Mouse (Mus musculus): ENCODE data around the gene Runx2. TPM values are rescaled to one million over a fixed set of nuclear protein-coding genes. Genes with fewer than 3 reads are reported as not detected.

Runx2 gene
- polyA plus RNA-seq, 1 experiment from 2014 or later = 1.0 TPM

DNA sequence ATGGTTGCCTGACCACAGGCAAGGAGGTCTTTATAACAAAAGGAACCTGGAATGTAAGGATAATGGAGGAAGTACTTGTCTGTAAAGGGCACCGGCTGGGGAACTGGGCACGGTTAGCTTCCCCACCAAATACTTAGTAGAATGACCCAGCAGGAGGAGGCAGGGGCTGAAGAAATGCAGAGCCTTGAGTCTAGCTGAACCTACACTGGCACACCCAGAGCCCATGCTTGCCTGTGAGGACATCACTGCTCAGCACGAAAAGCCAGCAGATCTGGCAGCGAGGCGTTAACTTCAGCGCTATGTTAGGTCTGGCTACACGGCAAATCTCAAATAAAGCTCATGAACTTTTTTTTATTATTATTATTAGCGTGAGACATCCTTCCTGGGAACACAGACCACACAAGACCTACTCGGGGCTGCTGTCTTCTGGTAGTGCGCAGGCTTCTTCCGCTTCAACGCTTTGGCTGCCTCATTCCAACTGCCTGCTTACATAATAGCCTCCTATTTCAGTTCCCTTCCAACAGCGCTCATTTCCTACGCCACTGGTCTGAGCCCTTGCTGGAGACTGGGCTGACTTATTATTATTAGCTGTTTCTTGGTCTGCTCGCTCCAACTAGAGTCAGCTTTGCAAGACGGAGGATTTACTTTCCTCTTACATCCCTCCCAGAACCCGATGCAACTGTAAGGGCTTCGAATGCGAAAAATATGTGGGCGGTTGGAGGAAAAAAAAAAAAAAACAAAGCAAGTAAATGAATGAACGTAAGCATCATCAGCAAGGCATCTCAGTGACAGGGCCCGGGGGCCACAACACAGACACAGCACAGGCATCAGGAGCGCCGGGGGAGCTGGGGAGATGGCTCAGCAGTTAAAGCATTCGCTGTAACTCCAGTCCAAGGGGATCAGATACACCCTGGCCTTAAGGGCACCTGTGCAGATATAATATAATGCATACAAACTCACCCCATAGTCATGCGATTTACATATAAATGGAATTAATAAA, 200.6 kb downstream of the Runx2 start:
- ATAC-seq = no peak
- 73% methylated on average over 26 of the region's 26 CpGs for WGBS
- TF ChIP-seq CTCF (IDR thresholded peaks at IDR 0.05; ENCODE audit: low read depth) = no peak
- H3K27ac ChIP-seq (ENCODE audit: low read depth, low read length) = no peak overlapping the region
- H3K9me3 ChIP-seq (ENCODE audit: control insufficient read depth) = no peaks in the 10 kb centered on the region
- no peaks in the 10 kb centered on the region; the same call in 1 of the 2 replicates for H3K27me3 ChIP-seq (replicated peaks; ENCODE audit: control insufficient read depth, insufficient read depth, low read length)
- no peak overlapping the region for H3K4me3 ChIP-seq (ENCODE audit: low read depth, low read length)
- no peak overlapping the region for H3K9ac ChIP-seq (ENCODE audit: low read depth, low read length)
- no peaks in the 10 kb centered on the region for H3K36me3 ChIP-seq (ENCODE audit: control insufficient read depth, insufficient read depth)
- no peak overlapping the region for H3K4me2 ChIP-seq (replicated peaks; ENCODE audit: low read depth)
- no peaks in the 10 kb centered on the region for H3K4me1 ChIP-seq (replicated peaks; ENCODE audit: control insufficient read depth, insufficient read depth, low read length)

DNA sequence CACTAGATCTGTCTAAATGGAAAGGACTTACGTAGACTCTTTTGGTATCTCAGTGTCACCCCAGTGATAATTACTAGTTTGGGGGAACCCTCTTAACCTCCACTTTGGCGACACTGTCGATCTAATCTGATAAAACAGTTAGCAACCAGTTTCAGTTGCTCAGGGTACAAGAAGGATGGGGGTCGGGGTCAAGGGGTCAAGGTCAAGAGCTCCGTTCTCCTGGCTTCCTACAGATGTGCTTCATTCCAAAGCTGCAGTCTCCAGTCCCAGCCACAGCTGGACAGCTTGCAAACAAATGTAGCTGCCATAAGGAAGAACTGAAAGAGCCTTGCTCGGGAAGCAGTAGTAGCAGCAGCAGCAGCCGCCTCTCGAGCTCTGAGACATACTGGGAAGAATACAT, 202.0 kb downstream of the Runx2 start:
- TF ChIP-seq CTCF (IDR thresholded peaks at IDR 0.05; ENCODE audit: low read depth) = no peak
- H3K4me1 ChIP-seq (replicated peaks; ENCODE audit: control insufficient read depth, insufficient read depth, low read length) = no peaks in the 10 kb centered on the region
- H3K27me3 ChIP-seq (replicated peaks; ENCODE audit: control insufficient read depth, insufficient read depth, low read length) = no peaks in the 10 kb centered on the region; the same call in 1 of the 2 replicates
- 50% methylated on average over 8 of the region's 8 CpGs for WGBS
- H3K9ac ChIP-seq (ENCODE audit: low read depth, low read length) = no peak overlapping the region
- H3K27ac ChIP-seq (ENCODE audit: low read depth, low read length) = no peak overlapping the region
- H3K4me2 ChIP-seq (replicated peaks; ENCODE audit: low read depth) = no peak overlapping the region
- H3K9me3 ChIP-seq (ENCODE audit: control insufficient read depth) = no peaks in the 10 kb centered on the region
- no peak overlapping the region for H3K4me3 ChIP-seq (ENCODE audit: low read depth, low read length)
- no peaks in the 10 kb centered on the region for H3K36me3 ChIP-seq (ENCODE audit: control insufficient read depth, insufficient read depth)
- ATAC-seq = no peak

DNA sequence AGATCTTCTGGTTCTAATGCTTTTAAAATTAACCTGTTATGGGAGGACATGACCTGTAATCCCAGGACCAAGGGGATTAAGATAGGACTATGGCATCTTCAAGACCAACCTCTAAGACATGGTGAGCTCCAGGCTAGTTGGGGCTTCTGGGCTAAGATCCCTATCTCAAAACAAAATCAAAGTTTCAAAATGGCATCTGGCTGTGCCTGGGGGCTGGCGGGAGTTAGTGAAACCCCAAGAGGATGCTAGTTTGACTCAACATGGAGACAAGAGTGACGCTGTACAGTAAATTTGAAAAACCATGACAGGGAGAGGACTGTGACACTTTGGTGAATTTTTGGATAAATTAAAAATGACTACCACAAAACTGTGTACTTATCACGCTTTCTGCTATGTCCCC, 202.6 kb downstream of the Runx2 start:
- 96% methylated on average over 3 of the region's 3 CpGs for WGBS
- H3K36me3 ChIP-seq (ENCODE audit: control insufficient read depth, insufficient read depth) = no peaks in the 10 kb centered on the region
- H3K27ac ChIP-seq (ENCODE audit: low read depth, low read length) = no peak overlapping the region
- no peak overlapping the region for H3K4me3 ChIP-seq (ENCODE audit: low read depth, low read length)
- no peaks in the 10 kb centered on the region for H3K4me1 ChIP-seq (replicated peaks; ENCODE audit: control insufficient read depth, insufficient read depth, low read length)
- H3K9me3 ChIP-seq (ENCODE audit: control insufficient read depth) = no peaks in the 10 kb centered on the region
- no peak for TF ChIP-seq CTCF (IDR thresholded peaks at IDR 0.05; ENCODE audit: low read depth)
- H3K4me2 ChIP-seq (replicated peaks; ENCODE audit: low read depth) = no peak overlapping the region
- no peaks in the 10 kb centered on the region; the same call in 1 of the 2 replicates for H3K27me3 ChIP-seq (replicated peaks; ENCODE audit: control insufficient read depth, insufficient read depth, low read length)
- no peak for ATAC-seq
- H3K9ac ChIP-seq (ENCODE audit: low read depth, low read length) = no peak overlapping the region

DNA sequence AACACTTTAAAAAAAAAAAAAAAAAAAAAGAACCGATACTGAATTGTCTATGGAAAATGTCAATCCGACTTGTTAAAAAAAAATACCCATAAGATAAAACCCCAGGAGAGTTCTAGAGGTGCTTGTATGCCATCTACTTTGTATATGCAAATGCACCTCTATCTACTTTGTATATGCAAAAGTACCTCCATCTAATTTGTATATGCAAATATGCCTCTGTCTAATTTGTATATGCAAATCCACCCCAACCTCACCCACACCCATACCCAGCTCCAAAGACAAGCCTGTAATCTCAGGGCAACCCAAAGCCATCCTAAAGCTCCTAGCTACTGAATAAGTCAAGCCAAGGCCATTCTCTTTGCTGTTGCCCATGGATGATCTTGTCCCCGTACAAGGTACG, 203.1 kb downstream of the Runx2 start:
- Histone ChIP-seq H3K4me3 (ENCODE audit: low read depth, low read length) (no peak overlapping the region), H3K4me1 (replicated peaks; ENCODE audit: control insufficient read depth, insufficient read depth, low read length) (no peaks in the 10 kb centered on the region), H3K9ac (ENCODE audit: low read depth, low read length) (no peak overlapping the region), H3K27me3 (replicated peaks; ENCODE audit: control insufficient read depth, insufficient read depth, low read length) (no peaks in the 10 kb centered on the region; the same call in 1 of the 2 replicates), H3K27ac (ENCODE audit: low read depth, low read length) (no peak overlapping the region), H3K36me3 (ENCODE audit: control insufficient read depth, insufficient read depth) (no peaks in the 10 kb centered on the region), H3K4me2 (replicated peaks; ENCODE audit: low read depth) (no peak overlapping the region), H3K9me3 (ENCODE audit: control insufficient read depth) (no peaks in the 10 kb centered on the region)
- TF ChIP-seq CTCF (IDR thresholded peaks at IDR 0.05; ENCODE audit: low read depth) = no peak
- WGBS = 94% methylated on average over 4 of the region's 4 CpGs
- no peak for ATAC-seq

DNA sequence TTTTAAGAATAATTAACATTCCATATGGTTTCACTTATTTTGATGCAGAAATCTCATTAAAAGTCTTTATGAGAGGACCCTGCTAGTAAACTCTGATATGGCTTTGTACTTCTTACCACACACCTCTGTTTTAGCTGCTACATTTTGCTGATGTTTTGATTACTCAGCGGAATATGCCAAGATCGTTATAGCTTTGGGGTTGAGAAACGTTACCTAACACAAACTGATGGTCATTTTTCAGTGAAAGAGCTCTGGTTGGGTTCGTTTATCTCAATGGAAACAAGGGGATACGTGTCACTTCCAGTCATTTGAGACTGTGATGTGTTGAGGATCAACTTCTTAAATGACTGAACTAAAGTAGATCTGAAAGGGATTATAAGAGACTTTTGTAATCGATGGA, 203.8 kb downstream of the Runx2 start:
- H3K27ac ChIP-seq (ENCODE audit: low read depth, low read length) = no peak overlapping the region
- no peaks in the 10 kb centered on the region for H3K36me3 ChIP-seq (ENCODE audit: control insufficient read depth, insufficient read depth)
- H3K4me3 ChIP-seq (ENCODE audit: low read depth, low read length) = no peak overlapping the region
- H3K4me1 ChIP-seq (replicated peaks; ENCODE audit: control insufficient read depth, insufficient read depth, low read length) = no peaks in the 10 kb centered on the region
- no peaks in the 10 kb centered on the region for H3K9me3 ChIP-seq (ENCODE audit: control insufficient read depth)
- WGBS = 78% methylated on average over 6 of the region's 6 CpGs
- no peak overlapping the region for H3K9ac ChIP-seq (ENCODE audit: low read depth, low read length)
- no peak for TF ChIP-seq CTCF (IDR thresholded peaks at IDR 0.05; ENCODE audit: low read depth)
- no peak overlapping the region for H3K4me2 ChIP-seq (replicated peaks; ENCODE audit: low read depth)
- ATAC-seq = no peak
- H3K27me3 ChIP-seq (replicated peaks; ENCODE audit: control insufficient read depth, insufficient read depth, low read length) = no peaks in the 10 kb centered on the region; the same call in 1 of the 2 replicates

DNA sequence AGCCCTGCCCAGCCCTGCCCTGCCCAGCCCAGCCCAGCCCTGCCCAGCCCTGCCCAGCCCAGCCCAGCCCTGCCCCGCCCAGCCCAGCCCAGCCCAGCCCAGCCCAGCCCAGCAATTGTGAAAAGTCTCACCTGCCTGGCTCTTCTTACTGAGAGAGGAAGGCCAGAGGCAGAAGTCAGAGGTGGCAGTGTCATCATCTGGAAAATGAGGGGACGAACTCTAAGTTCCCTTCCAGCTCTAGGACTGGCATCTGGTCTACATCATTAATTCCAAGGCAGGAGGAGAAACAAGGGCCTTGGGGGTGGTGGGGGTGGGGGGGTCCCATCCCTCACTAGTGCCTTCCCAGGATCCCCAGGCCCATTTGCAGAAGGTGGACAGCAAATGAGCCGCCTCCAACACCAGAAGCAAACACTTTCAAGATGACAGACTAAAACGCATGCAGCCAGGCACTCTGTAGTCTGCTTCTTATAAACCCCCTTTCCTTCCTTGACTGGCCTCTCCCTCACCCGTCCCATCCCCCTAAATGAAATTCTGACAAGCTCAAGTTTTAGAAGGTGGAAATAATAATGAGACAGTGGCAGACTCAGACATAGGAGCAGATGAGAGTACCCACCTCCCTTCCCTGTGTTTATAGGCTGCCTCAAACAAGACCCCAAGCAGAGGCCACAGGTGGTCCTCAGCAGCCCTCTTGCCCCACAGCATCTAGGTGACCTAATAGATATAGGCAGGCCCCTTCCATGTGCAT, 204.5 kb downstream of the Runx2 start:
- ATAC-seq = no peak
- H3K4me1 ChIP-seq (replicated peaks; ENCODE audit: control insufficient read depth, insufficient read depth, low read length) = no peaks in the 10 kb centered on the region
- H3K27me3 ChIP-seq (replicated peaks; ENCODE audit: control insufficient read depth, insufficient read depth, low read length) = no peaks in the 10 kb centered on the region; the same call in 1 of the 2 replicates
- H3K9me3 ChIP-seq (ENCODE audit: control insufficient read depth) = no peaks in the 10 kb centered on the region
- H3K36me3 ChIP-seq (ENCODE audit: control insufficient read depth, insufficient read depth) = no peaks in the 10 kb centered on the region
- no peak overlapping the region for H3K9ac ChIP-seq (ENCODE audit: low read depth, low read length)
- WGBS = 68% methylated on average over 4 of the region's 5 CpGs
- TF ChIP-seq CTCF (IDR thresholded peaks at IDR 0.05; ENCODE audit: low read depth) = no peak
- no peak overlapping the region for H3K4me2 ChIP-seq (replicated peaks; ENCODE audit: low read depth)
- H3K4me3 ChIP-seq (ENCODE audit: low read depth, low read length) = no peak overlapping the region
- H3K27ac ChIP-seq (ENCODE audit: low read depth, low read length) = no peak overlapping the region
